Mouse (Mus musculus) CH12.LX (cell line): ENCODE data around the gene Psma1.
A peak's percentile ranks its signal among the peaks of the same experiment; 100 is the strongest.

Experiments
- CHD2 ChIP-seq: IDR thresholded peaks from 2 replicates; pipeline ENCODE4 v1.6.1; 2011; ENCODE audit warnings: low read length, improper control_type of control experiment
- CTCF ChIP-seq, 2 experiments: IDR thresholded peaks in 1 of 2; conservative IDR thresholded peaks in 1 of 2; 2 replicates each; pipeline ENCODE4 v1.5.1; 2011 to 2012; ENCODE audit warnings: low read depth in 2 of 2, low read length in 2 of 2, improper control_type of control experiment in 1 of 2, inconsistent platforms in 1 of 2, mild to moderate bottlenecking in 1 of 2, moderate library complexity in 1 of 2
- MAX ChIP-seq: IDR thresholded peaks from 2 replicates; pipeline ENCODE4 v1.6.1; 2011; ENCODE audit warnings: low read length, improper control_type of control experiment
- NELFE ChIP-seq: IDR thresholded peaks from 2 replicates; pipeline ENCODE4 v1.6.1; 2011; ENCODE audit warnings: low read depth, low read length, improper control_type of control experiment
- POLR2A ChIP-seq: IDR thresholded peaks from 2 replicates; pipeline ENCODE4 v1.6.1; 2011; ENCODE audit warnings: low read depth, mild to moderate bottlenecking, improper control_type of control experiment, low read length

GRCm38 (mm10) chr7:114300782-114301181 is 24.9 kb upstream of the Psma1 start:
- no peak for TF ChIP-seq CTCF (conservative IDR thresholded peaks at IDR 0.05 in 1 of 2, IDR thresholded peaks at IDR 0.05 in 1 of 2; ENCODE audit: low read depth in 2 of 2, low read length in 2 of 2)
- TF ChIP-seq CHD2, result no peak; the same call in 1 of the 2 replicates
- TF ChIP-seq POLR2A, result no peak
- peak; percentile 70; the same call in 1 of the 2 replicates for TF ChIP-seq MAX
- no peak for TF ChIP-seq NELFE
